Mouse (Mus musculus) heart, embryonic 13.5 days (tissue): ENCODE measurements around the gene Lemd1. TPM values are rescaled to one million over a fixed set of nuclear protein-coding genes. Genes with fewer than 3 reads are reported as not detected.
A peak's percentile ranks its signal among the peaks of the same experiment; 100 is the strongest.

Experiments used
- ATAC-seq: fragments of 200-750 bp; cut with Nextera tagmentation; 2 replicates; pipeline ENCODE4 v1.8.0; 2017; ENCODE audit warnings: moderate TSS enrichment; ENCODE audit not compliant: insufficient number of reproducible peaks, low FRiP score, low TSS enrichment; ENCODE audit errors: extremely low read depth
- H3K27ac ChIP-seq: fragments of 300-500 bp; sonication (generic); replicated peaks from 2 replicates; pipeline ENCODE4 v1.5.1; 2015; ENCODE audit warnings: moderate library complexity, mild to moderate bottlenecking, inconsistent platforms
- H3K27me3 ChIP-seq: fragments of 300-500 bp; sonication (generic); replicated peaks from 2 replicates; pipeline ENCODE4 v1.6.1; 2015; ENCODE audit warnings: mild to moderate bottlenecking, inconsistent platforms
- H3K36me3 ChIP-seq: fragments of 300-500 bp; sonication (generic); 2 replicates; pipeline ENCODE4 v1.6.1; 2015; ENCODE audit warnings: mild to moderate bottlenecking, inconsistent platforms
- H3K4me1 ChIP-seq: fragments of 300-500 bp; sonication (generic); 2 replicates; pipeline ENCODE4 v1.6.1; 2015; ENCODE audit warnings: inconsistent platforms
- H3K4me2 ChIP-seq: fragments of 300-500 bp; sonication (generic); 2 replicates; pipeline ENCODE4 v1.6.1; 2015; ENCODE audit warnings: inconsistent platforms, mild to moderate bottlenecking, moderate library complexity
- H3K4me3 ChIP-seq: fragments of 300-500 bp; sonication (generic); 2 replicates; pipeline ENCODE4 v1.5.1; 2015; ENCODE audit warnings: moderate library complexity, mild to moderate bottlenecking, inconsistent platforms
- H3K9ac ChIP-seq: fragments of 300-500 bp; sonication (generic); 2 replicates; pipeline ENCODE4 v1.6.1; 2015; ENCODE audit warnings: inconsistent platforms, mild to moderate bottlenecking, moderate library complexity
- H3K9me3 ChIP-seq: fragments of 300-500 bp; sonication (generic); 2 replicates; pipeline ENCODE4 v1.6.1; 2016; ENCODE audit warnings: inconsistent platforms
- WGBS: fragments of 180-500 bp; shearing (Covaris S2); methylation state at CpG from one replicate; pipeline ENCODE4 v1.1.7; 2015; ENCODE audit warnings: mixed read lengths; 5-methylcytosine and 5-hydroxymethylcytosine counted together
- polyA plus RNA-seq: library from polyadenylated mRNA; unstranded; fragments of >200 nt; fragmentation: Nextera tagmentation; extraction: Ambion mirVana; gene quantifications from 2 replicates; pipeline ENCODE4 v1.2.1, GENCODE M21; 2015

Gene Lemd1
- polyA plus RNA-seq, 1 experiment from 2014 or later = not detected

GRCm38 (mm10) chr1:132168115-132168767 lies 23.0 kb upstream of the Lemd1 start:
- Histone ChIP-seq H3K4me1 (peaks cover 10% of the 10 kb centered on the region), H3K27me3 (peaks cover 36% of the 10 kb centered on the region), H3K36me3 (no peaks in the 10 kb centered on the region), H3K4me3 (peak overlapping the region; percentile 35), H3K9ac (peak overlapping the region; percentile 69; the same call in 1 of the 2 replicates), H3K9me3 (no peaks in the 10 kb centered on the region), H3K27ac (no peak overlapping the region), H3K4me2 (peak overlapping the region; percentile 62)
- no peak for ATAC-seq
- WGBS = 9% methylated on average over 12 of the region's 12 CpGs

GRCm38 (mm10) chr1:132170698-132171097 lies 20.5 kb upstream of the Lemd1 start:
- Histone ChIP-seq H3K4me2 (no peak overlapping the region), H3K36me3 (no peaks in the 10 kb centered on the region), H3K9me3 (no peaks in the 10 kb centered on the region), H3K9ac (no peak overlapping the region), H3K27me3 (peaks cover 23% of the 10 kb centered on the region), H3K27ac (no peak overlapping the region), H3K4me3 (no peak overlapping the region), H3K4me1 (peaks cover 10% of the 10 kb centered on the region)
- no peak for ATAC-seq
- WGBS = 51% methylated on average over 6 of the region's 6 CpGs

- WGBS = 43% methylated on average over 1 of the region's 2 CpGs
- Histone ChIP-seq H3K4me3 (no peak overlapping the region), H3K4me2 (no peak overlapping the region), H3K4me1 (peaks cover 10% of the 10 kb centered on the region), H3K27me3 (peaks cover 23% of the 10 kb centered on the region), H3K36me3 (no peaks in the 10 kb centered on the region), H3K27ac (no peak overlapping the region), H3K9me3 (no peaks in the 10 kb centered on the region), H3K9ac (no peak overlapping the region)
- no peak for ATAC-seq
These were observed 19.6 kb upstream of the Lemd1 start for GRCm38 (mm10) chr1:132171619-132172018.

GRCm38 (mm10) chr1:132186303-132186702 lies 4.9 kb upstream of the Lemd1 start:
- WGBS = 67% methylated on average over 4 of the region's 4 CpGs
- peaks cover 74% of the 10 kb centered on the region for H3K27me3 ChIP-seq

GRCm38 (mm10) chr1:132188442-132189066 lies 2.7 kb upstream of the Lemd1 start:
- Histone ChIP-seq H3K9me3 (no peaks in the 10 kb centered on the region), H3K27ac (no peak overlapping the region), H3K4me2 (no peak overlapping the region), H3K27me3 (peaks cover 87% of the 10 kb centered on the region), H3K4me1 (peaks cover 21% of the 10 kb centered on the region), H3K4me3 (no peak overlapping the region), H3K9ac (no peak overlapping the region), H3K36me3 (no peaks in the 10 kb centered on the region)
- ATAC-seq = no peak
- WGBS = 23% methylated on average over 9 of the region's 9 CpGs

More at GRCm38 (mm10) chr1:132186303-132186702, 4.9 kb upstream of the Lemd1 start:
- Histone ChIP-seq H3K9ac (no peak overlapping the region), H3K27ac (no peak overlapping the region), H3K4me3 (no peak overlapping the region), H3K36me3 (no peaks in the 10 kb centered on the region), H3K4me1 (peaks cover 12% of the 10 kb centered on the region), H3K9me3 (no peaks in the 10 kb centered on the region), H3K4me2 (no peak overlapping the region)
- ATAC-seq = no peak

GRCm38 (mm10) chr1:132189231-132189630 lies 2.0 kb upstream of the Lemd1 start:
- WGBS = 44% methylated on average over 4 of the region's 4 CpGs
- no peak overlapping the region for H3K4me2 ChIP-seq
- no peaks in the 10 kb centered on the region for H3K9me3 ChIP-seq
- no peak overlapping the region for H3K9ac ChIP-seq
- no peak overlapping the region for H3K4me3 ChIP-seq
- H3K4me1 ChIP-seq = peaks cover 22% of the 10 kb centered on the region
- peaks cover 87% of the 10 kb centered on the region for H3K27me3 ChIP-seq
- no peaks in the 10 kb centered on the region for H3K36me3 ChIP-seq
- no peak for ATAC-seq
- H3K27ac ChIP-seq = no peak overlapping the region

- peak overlapping the region; percentile 65 for H3K4me3 ChIP-seq
- no peaks in the 10 kb centered on the region for H3K9me3 ChIP-seq
- H3K4me1 ChIP-seq = peaks cover 31% of the 10 kb centered on the region
- no peak overlapping the region for H3K27ac ChIP-seq
- no peak for ATAC-seq
- peak overlapping the region; percentile 97 for H3K4me2 ChIP-seq
- peaks cover 91% of the 10 kb centered on the region for H3K27me3 ChIP-seq
- peak overlapping the region; percentile 75 for H3K9ac ChIP-seq
- under 1% methylated on average over 50 of the region's 50 CpGs for WGBS
- no peaks in the 10 kb centered on the region for H3K36me3 ChIP-seq
These were observed 1.2 kb upstream of the Lemd1 start for GRCm38 (mm10) chr1:132190040-132190513.

GRCm38 (mm10) chr1:132190621-132191092 lies 574 bp upstream of the Lemd1 start:
- ATAC-seq = no peak
- peak overlapping the region; percentile 97 for H3K4me2 ChIP-seq
- H3K36me3 ChIP-seq = no peaks in the 10 kb centered on the region
- H3K27me3 ChIP-seq = peaks cover 97% of the 10 kb centered on the region
- peak overlapping the region; percentile 65 for H3K4me3 ChIP-seq
- no peak overlapping the region for H3K27ac ChIP-seq
- H3K9ac ChIP-seq = peak overlapping the region; percentile 75
- H3K9me3 ChIP-seq = no peaks in the 10 kb centered on the region
- peaks cover 37% of the 10 kb centered on the region for H3K4me1 ChIP-seq
- under 1% methylated on average over 44 of the region's 62 CpGs for WGBS

GRCm38 (mm10) chr1:132191786-132192680 lies 802 bp downstream of the Lemd1 start:
- Histone ChIP-seq H3K4me3 (peak overlapping the region; percentile 65), H3K9me3 (no peaks in the 10 kb centered on the region), H3K27ac (no peak overlapping the region), H3K27me3 (peaks cover 97% of the 10 kb centered on the region), H3K36me3 (no peaks in the 10 kb centered on the region), H3K4me1 (peaks cover 38% of the 10 kb centered on the region), H3K9ac (no peak overlapping the region), H3K4me2 (peak overlapping the region; percentile 97)
- ATAC-seq = no peak
- WGBS = 6% methylated on average over 16 of the region's 16 CpGs

GRCm38 (mm10) chr1:132193806-132194205 lies 2.6 kb downstream of the Lemd1 start:
- H3K9ac ChIP-seq = no peak overlapping the region
- no peak overlapping the region for H3K27ac ChIP-seq
- H3K4me2 ChIP-seq = no peak overlapping the region
- no peak for ATAC-seq
- H3K27me3 ChIP-seq = peaks cover 96% of the 10 kb centered on the region
- WGBS = 69% methylated on average over 3 of the region's 3 CpGs
- H3K4me3 ChIP-seq = no peak overlapping the region
- H3K9me3 ChIP-seq = no peaks in the 10 kb centered on the region
- H3K36me3 ChIP-seq = no peaks in the 10 kb centered on the region
- peaks cover 38% of the 10 kb centered on the region for H3K4me1 ChIP-seq

- no peak overlapping the region for H3K27ac ChIP-seq
- no peaks in the 10 kb centered on the region for H3K9me3 ChIP-seq
- no peak overlapping the region for H3K9ac ChIP-seq
- peaks cover 96% of the 10 kb centered on the region for H3K27me3 ChIP-seq
- WGBS = 38% methylated on average over 3 of the region's 3 CpGs
- H3K4me1 ChIP-seq = peaks cover 38% of the 10 kb centered on the region
- no peaks in the 10 kb centered on the region for H3K36me3 ChIP-seq
- no peak overlapping the region for H3K4me2 ChIP-seq
- H3K4me3 ChIP-seq = no peak overlapping the region
- no peak for ATAC-seq
These were observed 3.4 kb downstream of the Lemd1 start for GRCm38 (mm10) chr1:132194624-132195023.
